Mouse (Mus musculus) liver, embryonic 14.5 days (tissue): ENCODE data around the gene Rhbdd1.

Experiments
- CTCF ChIP-seq: IDR thresholded peaks from 2 replicates; pipeline ENCODE4 v1.5.1; 2016; ENCODE audit warnings: antibody characterized with exemption, low read depth, control low read depth
- EP300 ChIP-seq: IDR thresholded peaks from 2 replicates; pipeline ENCODE4 v1.6.1; 2016; ENCODE audit warnings: antibody characterized with exemption, low read depth

- TF ChIP-seq CTCF (no peak), EP300 (no peak)
Measured at GRCm38 (mm10) chr1:82429061-82429460, 112.8 kb downstream of the Rhbdd1 start.
